Mouse (Mus musculus): ENCODE results near the gene Ube2z.

DNA sequence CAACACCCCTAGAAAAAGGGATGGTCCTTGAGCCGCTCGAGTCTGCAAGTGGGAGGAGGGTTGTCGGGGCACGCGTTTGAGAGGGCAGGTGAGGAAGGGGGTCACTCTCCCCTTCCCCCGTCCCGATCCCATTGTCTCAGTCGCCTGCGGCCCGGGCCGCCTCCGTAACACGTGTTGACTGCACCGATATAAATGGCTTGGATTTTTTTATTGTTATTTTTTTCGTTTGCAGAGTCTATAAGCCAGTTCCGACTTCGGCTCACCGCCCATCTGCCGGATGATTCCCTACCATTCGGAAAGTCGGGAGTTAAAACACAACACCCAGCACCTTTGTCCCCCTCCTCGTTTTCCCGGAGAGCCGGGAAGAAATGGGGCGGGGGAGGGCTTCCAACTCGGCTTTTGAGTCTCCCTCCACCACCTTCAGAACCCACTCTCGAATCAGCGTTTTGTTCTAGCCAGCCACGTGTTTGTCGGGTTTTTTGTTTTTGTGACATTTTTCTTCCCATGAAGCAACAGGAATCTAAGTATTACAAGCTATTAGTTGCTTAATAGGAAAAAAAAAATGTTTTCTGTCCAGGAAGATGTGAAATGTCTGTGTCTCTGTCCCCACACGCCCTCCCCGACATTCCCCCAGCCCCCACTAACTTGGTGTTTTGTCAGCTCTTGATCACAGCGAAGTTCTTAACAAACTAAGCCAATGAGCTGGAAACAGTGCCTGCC, 57.5 kb downstream of the Ube2z start:
- TF ChIP-seq CTCF (IDR thresholded peaks at IDR 0.05; ENCODE audit: borderline replicate concordance, control insufficient read depth, extremely low read depth, insufficient read depth, low read length, poor library complexity) (no peak), POLR2A (IDR thresholded peaks at IDR 0.05; ENCODE audit: control insufficient read depth, extremely low read depth, insufficient read depth, low read length, poor library complexity) (no peak)
